Mouse (Mus musculus) brain, embryonic 18.5 days (tissue): ENCODE measurements around the gene Mgat3.
A peak's percentile ranks its signal among the peaks of the same experiment; 100 is the strongest.

Experiments used
- DNase-seq: peaks from one replicate; pipeline ENCODE4 v3.0.0-alpha.2; 2012; ENCODE audit warnings: low read depth, low spot score

The Mgat3 gene

GRCm38 (mm10) chr15:80225796-80226195 is 52.3 kb downstream of the Mgat3 start:
- DNase-seq = no peak

DNA sequence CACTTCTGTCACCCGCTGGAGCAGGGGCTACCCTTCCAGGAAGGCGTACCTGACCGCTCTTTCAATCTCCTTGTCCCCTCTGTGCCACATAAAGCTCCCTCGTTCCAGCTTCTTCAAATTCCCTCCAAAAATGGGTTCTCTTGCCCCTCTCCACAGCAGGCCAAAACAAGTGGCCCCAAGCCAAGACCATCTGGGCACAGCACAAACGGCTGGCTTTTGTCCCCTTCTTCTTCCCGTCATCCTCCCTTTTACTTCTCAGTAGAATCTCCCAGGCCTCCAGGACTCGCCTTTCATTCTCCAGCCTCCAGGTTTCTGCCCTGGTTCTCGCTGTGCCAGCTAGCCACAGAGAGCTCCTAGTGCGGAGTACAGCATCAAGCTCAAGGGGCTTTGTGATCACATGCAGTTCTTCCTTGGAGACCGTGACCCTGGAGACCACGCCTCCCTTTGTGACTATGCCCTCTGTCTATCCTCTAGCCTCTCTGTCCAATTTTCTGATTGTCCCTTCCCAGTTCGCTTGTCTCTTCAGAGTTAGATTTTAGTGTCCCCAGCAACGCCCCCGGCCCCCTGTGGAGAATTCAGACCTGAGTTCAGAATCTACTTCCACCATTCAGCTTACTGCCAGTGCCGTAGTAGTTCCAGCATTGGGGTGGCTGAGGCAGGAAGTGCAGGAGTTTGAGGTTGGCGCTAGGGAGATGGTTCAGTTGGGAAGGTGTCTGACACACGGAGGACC is 54.7 kb downstream of the Mgat3 start:
- no peak for DNase-seq

DNA sequence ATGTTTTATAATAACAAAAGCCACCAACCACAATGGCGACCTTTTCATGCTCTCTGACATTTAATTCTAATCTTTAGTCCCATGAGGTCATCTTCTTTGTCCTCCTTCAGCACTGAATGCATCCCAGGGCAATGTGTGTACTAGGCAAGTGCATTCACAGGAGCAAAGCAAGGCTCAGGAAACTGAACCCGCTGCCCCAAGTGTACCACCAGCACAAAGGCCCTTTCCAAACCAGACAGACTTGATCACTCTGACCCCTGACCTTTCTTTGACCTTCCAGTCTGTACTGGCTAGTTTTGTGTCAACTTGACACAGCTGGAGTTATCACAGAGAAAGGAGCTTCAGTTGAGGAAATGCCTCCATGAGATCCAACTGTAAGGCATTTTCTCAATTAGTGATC is 58.8 kb downstream of the Mgat3 start:
- no peak for DNase-seq

DNA sequence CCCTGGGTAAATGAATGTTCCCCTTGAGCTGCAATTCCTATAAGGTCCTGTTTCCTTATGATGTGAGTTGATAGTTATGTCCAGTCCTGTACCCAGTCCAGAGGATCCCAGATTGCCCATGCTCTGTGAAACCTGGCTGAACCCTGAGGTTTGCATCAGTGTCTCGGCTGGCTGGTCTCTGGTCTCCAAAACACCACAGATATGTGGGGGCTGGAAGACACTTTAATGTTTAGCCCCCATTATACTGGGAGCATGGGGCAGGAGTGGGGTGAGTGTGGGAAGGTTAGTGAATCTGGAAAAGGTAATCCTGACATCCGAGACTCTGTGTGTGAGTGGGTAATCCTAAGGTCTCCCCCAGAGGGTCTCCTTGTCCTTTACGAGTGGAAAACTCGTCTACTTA is 59.5 kb downstream of the Mgat3 start:
- DNase-seq = no peak

GRCm38 (mm10) chr15:80233733-80234509 is 60.4 kb downstream of the Mgat3 start, which contains the start of gene Mief1:
TSS of gene Mief1 (plus strand) at chr15:80234018.
- DNase-seq = peak; percentile 84

GRCm38 (mm10) chr15:80235535-80235934 is 62.0 kb downstream of the Mgat3 start, which contains the start of gene AC140267.1:
TSS of gene AC140267.1 (plus strand) at chr15:80235835.
- DNase-seq = no peak

- no peak for DNase-seq
These were observed 74.6 kb downstream of the Mgat3 start for GRCm38 (mm10) chr15:80248135-80248534.

GRCm38 (mm10) chr15:80248596-80248995 is 75.1 kb downstream of the Mgat3 start:
- DNase-seq = no peak

GRCm38 (mm10) chr15:80249672-80250071 is 76.2 kb downstream of the Mgat3 start:
- DNase-seq = no peak

- DNase-seq = no peak
These were observed 77.1 kb downstream of the Mgat3 start for GRCm38 (mm10) chr15:80250586-80250985.

- no peak for DNase-seq
These were observed 80.0 kb downstream of the Mgat3 start for GRCm38 (mm10) chr15:80253530-80253929.

- DNase-seq = no peak
These were observed 80.7 kb downstream of the Mgat3 start for GRCm38 (mm10) chr15:80254207-80254606.

DNA sequence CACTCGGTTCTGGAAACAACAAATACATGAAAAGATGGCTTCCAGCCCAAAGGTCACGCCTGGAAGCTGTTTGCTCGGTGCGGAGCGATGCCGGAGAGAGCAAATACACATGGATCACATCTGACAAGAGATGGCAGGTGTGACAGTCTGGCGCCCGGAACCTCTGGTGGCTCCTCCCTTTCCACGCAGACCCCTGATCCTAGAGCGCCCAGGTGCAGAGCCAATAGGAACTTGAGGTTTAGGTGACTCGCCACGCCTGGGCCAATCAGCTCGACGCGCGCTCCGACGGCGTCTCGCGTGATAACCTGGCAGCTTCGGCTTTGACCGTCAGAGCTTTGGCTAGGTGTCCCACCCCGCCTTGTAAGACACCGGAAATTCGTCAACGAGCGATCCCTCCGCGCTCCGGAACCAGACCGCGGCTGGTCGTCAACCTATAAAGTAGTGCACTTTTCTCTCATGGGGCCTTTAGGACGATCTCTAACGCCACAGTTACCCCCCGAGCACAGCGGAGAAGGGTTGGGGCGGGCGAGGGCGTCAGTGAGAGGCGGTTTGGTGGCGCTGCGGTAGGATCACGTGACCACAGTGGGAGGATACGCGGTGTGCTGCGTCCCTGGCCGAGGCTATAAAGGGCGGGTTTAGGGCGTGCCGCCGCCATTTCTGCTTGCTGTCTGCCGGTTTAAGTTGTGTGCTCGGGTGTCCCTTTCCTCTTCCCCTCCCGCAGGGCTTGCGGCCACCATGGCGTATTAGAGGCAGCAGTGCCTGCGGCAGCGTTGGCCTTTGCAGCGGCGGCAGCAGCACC is 81.5 kb downstream of the Mgat3 start, which contains the start of gene Atf4:
Gene Atf4 (plus strand): TSS at position 338 of the 799 bp plus-strand sequence.
- DNase-seq = peak; percentile 100

- DNase-seq = no peak
These were observed 82.2 kb downstream of the Mgat3 start for GRCm38 (mm10) chr15:80255646-80256121.

DNA sequence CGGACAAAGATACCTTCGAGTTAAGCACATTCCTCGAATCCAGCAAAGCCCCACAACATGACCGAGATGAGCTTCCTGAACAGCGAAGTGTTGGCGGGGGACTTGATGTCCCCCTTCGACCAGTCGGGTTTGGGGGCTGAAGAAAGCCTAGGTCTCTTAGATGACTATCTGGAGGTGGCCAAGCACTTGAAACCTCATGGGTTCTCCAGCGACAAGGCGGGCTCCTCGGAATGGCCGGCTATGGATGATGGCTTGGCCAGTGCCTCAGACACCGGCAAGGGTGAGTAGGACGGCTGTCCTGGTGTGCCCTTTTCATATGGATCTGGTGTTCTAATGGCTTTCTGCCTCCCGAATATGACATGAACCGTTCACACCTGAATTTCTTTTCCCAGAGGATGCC is 82.7 kb downstream of the Mgat3 start:
- DNase-seq = no peak

DNA sequence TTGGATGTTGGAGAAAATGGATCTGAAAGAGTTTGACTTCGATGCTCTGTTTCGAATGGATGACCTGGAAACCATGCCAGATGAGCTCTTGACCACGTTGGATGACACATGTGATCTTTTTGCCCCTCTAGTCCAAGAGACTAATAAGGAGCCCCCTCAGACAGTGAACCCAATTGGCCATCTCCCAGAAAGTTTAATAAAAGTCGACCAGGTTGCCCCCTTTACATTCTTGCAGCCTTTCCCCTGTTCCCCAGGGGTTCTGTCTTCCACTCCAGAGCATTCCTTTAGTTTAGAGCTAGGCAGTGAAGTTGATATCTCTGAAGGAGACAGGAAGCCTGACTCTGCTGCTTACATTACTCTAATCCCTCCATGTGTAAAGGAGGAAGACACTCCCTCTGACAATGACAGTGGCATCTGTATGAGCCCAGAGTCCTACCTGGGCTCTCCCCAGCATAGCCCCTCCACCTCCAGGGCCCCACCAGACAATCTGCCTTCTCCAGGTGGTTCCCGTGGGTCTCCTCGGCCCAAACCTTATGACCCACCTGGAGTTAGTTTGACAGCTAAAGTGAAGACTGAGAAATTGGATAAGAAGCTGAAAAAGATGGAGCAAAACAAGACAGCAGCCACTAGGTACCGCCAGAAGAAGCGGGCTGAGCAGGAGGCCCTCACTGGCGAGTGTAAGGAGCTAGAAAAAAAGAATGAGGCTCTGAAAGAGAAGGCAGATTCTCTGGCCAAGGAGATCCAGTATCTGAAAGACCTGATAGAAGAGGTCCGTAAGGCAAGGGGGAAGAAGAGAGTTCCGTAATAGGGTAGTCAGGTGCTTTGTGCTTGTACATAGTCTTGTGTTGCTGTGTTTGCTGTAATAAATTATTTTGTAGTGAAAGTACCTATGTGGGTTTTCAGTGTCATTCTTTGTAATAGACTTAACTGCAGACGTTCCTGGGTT is 83.4 kb downstream of the Mgat3 start:
- no peak for DNase-seq

DNA sequence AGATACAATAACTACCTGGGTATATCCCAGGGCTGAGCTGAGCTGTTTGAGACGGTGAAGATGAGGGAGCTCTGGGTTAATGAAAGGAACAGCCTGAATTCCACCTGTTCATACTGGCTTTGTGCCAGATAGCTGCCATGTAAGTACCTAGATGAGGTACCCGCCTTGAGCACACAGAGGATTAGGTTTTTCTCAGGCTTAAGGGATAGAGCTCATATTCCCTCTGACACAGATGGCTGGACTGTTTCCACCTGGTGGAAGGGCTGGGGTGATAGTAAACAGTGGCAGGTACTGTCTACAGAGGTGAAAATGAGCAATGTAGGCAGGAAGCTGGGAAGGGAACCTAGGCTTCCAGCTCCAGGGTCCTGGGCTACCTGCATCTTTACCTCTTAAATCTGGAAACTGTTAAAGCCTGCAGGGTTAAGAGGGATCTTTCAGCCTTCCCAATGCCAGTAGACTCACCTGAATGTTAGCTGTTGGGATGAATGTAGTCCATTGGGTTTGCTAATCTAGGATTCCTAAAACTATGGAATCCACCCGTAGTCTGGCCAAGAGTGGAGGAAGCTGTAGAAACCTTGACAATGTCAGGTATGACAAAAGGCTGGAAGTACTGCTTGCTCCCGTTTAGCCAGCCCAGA is 84.2 kb downstream of the Mgat3 start:
- DNase-seq = no peak

DNA sequence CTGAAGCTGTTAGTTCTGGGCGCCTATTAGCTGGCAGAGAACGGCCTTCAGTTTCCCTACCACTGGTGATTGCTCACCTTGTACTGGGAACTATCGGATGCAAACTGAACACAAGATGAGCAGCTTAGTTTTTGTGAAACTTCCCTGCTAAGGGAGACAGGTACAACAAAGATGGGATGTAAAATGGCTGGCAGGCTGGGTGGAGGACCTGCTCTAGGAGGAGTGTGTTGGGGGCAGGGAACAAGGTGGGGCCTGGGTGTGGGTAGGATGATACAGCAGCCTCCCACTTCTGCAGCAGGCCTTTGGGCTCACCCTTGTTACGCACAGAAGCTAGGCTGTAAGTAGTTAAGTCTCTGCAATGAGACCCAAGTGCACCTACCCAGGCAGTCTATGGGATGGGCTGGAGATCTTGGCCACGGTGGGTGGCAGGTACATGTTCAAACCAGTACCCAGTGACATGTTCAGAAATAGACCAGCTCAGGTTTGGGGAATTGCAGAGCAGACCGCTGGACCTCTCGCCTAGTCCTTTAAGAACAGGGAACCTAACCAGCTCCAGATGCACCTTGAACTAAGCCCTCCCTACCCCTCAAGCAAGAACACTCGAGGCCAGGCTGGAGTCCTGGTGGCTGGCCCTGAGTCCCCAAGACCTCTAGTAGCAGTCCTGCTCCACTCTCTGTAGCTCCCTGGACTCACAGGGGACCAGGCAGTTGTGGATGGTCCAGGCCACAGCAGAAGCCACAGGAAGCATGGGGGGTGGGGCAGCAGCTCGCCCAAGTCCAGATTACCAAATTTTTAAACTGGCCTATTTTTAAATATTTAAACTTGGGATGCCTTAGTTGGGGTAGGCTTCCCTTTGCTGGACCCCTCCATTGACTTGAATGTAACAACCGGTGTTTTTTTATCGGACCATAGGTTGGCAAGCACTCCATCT is 85.0 kb downstream of the Mgat3 start:
- no peak for DNase-seq

DNA sequence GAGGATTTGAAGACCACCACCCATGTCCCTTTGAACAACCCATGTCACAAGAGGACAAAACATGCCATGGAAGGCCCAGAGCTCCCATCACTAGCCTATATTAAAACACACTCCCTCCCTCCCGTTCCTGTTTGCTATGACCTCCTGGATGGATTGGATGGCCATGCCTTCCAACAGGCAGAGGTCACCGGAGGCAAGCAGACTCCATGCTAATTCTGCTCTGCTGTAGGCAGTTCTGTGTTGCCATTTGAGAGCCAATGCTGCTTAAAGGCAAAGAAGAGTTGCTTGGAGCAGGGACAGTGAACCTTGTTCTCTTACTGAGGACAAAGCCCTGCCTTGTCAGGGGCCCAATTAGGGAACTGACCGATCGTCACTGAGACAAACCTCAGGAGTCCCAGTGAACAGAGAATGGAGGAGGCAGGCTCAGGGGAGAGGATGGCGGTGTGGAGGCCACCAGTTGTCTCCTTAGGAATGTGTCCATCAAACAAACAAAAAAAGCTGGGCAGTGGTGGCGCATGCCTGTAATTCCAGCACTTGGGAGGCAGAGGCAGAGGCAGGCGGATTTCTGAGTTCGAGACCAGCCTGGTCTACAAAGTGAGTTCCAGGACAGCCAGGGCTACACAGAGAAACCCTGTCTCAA is 86.0 kb downstream of the Mgat3 start:
- no peak for DNase-seq
